Mouse (Mus musculus) olfactory bulb, adult 2 months (tissue): Measurements from ENCODE around the gene Olfr569.

ENCODE experiments used
- CTCF ChIP-seq: fragments of 200-500 bp; IDR thresholded peaks from 2 replicates; pipeline ENCODE4 v1.5.1; 2012; ENCODE audit warnings: low read depth, mild to moderate bottlenecking, low read length, moderate library complexity; ENCODE audit not compliant: insufficient read depth
- POLR2A ChIP-seq: fragments of 200-500 bp; IDR thresholded peaks from 2 replicates; pipeline ENCODE4 v1.6.1; 2012; ENCODE audit warnings: mild to moderate bottlenecking, low read depth, low read length, moderate library complexity; ENCODE audit not compliant: insufficient read depth

DNA sequence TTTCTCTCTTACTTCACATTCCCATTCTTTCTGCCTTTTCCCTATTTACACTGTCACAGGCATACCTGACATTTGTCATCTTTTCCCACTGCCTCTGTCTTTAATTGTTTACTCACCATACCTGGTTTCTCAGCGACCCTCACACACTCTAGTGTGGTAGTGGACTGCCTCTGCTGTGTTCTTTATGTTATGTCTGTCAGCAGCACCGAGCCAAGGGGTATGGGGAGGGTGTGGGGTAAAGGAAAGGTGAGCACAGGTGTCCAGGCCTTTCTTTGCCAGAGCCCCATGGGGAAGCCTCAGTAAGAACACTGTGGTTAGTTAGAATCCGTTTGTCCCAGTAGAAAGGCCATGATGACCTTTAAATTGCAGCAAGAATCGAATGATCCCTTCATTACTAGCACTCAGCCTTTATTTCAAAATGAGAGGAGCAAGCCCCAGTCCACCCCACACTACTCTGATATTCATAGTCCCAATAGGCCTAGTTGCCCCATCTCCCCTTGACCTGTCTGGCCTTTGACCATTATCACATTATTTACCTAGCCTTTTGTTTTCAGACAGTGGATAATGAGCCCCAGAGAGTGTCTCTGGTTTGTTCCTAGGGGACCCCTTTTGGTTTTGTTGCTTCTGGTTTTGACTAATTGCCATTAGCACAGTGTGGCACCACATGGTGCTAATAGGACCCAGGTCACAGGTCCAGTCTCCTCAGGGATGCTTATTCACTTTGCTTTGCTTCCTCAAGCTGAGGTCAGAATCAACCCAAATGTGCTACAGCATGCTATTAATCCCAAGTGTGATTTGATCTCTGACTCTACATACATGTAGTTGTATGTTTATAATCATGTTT lies 26.6 kb upstream of the Olfr569 start, which contains the start of gene Olfr571:
- TF ChIP-seq CTCF (no peak), POLR2A (no peak)
